Mouse (Mus musculus): ENCODE results near the gene Phf21b.

The Phf21b gene

DNA sequence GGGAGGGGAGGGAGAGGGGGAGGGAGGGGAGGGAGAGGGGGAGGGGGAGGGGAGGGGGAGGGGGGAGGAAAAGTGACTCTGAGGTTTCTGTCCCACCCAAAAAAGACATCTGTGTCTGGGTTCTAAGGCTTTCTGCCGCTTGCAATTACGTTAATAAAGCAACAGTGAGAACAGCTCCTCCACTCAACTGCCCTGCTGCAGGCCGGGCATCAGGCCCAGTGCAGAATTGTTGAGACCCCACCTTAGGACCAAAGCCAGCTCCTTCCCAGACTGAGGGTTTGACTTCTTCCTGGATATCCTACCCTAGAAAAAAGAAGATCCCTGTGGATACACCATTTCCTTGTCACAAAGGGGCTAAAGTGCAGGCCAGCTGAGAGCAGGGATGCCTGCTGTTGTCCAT is 9.6 kb downstream of the Phf21b start:
- no peak for DNase-seq (ENCODE audit: low spot score in 2 of 2)

GRCm38 (mm10) chr15:84844831-84845230 is 11.0 kb downstream of the Phf21b start:
- DNase-seq (ENCODE audit: low spot score in 2 of 2), result no peak

GRCm38 (mm10) chr15:84843034-84843433 is 12.8 kb downstream of the Phf21b start:
- DNase-seq (ENCODE audit: low spot score in 2 of 2), result no peak

DNA sequence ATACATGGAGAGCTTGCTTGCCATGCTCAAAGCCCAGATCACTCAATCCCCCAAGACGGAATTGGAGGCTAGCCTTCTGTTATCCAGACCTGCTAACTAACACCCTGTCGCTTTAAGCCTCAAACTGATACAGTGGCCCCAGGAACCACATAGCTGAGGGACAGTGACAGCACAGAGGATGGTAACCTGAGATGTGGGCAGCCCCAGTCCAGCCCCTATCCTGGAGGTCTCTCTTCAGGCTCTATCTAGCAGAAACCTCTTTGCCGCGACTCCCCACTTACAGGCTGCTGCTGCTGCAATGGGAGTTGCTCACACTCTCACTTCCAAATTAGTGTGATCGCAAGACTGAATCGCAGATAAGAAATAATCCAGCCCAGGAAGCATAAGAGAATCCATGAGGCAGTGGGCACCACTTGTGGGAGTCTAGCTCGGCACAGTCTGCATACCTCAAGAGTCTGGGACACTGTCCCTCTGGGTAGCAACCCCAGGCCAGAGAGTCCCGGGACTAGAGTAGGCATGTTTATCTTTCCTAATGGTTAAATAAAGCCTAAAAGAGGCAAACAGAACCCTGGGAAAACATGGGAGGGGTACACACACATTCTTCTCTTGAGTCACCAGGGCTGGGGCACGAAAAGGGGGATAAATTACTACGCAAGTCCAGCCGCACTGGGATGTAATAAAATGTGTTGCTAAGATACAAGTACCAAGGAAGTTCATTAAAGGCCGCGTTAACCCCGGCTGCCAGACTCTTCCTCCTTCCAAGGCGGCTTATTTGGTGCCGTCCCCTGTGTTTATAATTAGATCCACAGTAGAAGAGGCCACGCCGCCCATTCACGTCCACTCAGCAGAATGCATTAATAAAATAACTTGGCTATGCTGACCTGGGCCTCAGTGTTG is 13.7 kb downstream of the Phf21b start:
- DNase-seq (ENCODE audit: low spot score in 2 of 2), result no peak

- DNase-seq (ENCODE audit: low spot score in 2 of 2), result no peak
Observed at GRCm38 (mm10) chr15:84840560-84840959, 15.3 kb downstream of the Phf21b start.

GRCm38 (mm10) chr15:84839521-84839920 is 16.3 kb downstream of the Phf21b start:
- DNase-seq (ENCODE audit: low spot score in 2 of 2), result no peak

- no peak for DNase-seq (ENCODE audit: low spot score in 2 of 2)
Observed at GRCm38 (mm10) chr15:84837896-84838295, 18.0 kb downstream of the Phf21b start.

DNA sequence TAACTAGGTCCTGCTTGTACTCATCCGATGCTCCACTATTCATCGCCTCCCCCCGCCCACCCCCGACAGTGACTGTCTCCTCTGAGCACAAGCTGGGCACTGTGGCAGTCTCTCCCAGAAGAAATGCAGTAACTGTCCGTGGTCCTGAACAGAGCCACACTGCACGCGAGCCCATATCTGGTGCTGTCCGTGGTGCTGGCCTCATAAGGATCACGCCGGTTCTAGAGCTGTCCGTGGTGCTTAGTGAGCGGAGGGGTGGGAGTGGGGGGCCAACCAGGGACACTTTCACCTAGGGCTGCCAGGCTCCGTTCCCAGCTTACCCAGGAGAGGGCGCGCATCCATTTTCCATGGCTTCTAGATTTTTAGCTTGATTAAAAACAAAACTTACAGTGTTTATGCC is 26.4 kb downstream of the Phf21b start:
- DNase-seq (ENCODE audit: low spot score in 2 of 2), result peak; percentile 65

DNA sequence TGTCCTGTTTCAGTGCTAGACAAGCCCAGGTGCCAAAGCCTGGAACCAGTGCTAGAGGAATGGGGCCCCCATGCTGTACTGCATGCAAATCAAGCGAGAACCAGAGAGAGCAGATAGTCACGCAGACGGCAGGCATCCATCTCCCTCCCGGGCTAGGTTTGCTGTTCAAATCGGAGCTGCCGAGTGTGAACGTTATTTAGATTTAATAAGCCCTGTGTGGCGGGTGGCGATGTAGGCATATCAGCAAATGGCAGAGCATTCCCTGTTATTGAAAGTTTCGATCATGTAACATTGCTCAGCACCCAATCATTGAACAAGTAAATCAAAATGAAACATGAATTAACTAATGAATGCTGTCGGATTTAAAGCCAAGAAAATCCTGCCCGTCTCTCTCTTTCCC is 27.2 kb downstream of the Phf21b start:
- no peak for DNase-seq (ENCODE audit: low spot score in 2 of 2)

DNA sequence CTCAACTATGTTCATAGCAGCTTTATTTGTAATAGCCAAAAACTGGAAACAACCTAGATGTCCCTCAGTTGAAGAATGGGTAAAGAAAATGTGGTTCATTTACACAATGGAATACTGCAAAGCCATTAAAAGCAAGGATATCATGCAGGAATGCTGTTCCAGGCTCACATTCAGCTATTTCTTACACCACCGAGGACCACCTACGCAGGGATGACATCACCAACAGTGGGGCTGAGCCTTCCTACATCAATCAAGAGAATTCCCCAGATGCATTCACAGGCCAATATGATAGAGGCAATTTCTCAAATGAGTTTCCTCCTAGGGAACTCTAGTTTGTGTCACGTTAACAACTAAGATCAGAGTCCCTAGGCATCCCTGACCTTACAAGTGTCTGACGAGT is 32.8 kb downstream of the Phf21b start:
- DNase-seq (ENCODE audit: low spot score in 2 of 2), result no peak

DNA sequence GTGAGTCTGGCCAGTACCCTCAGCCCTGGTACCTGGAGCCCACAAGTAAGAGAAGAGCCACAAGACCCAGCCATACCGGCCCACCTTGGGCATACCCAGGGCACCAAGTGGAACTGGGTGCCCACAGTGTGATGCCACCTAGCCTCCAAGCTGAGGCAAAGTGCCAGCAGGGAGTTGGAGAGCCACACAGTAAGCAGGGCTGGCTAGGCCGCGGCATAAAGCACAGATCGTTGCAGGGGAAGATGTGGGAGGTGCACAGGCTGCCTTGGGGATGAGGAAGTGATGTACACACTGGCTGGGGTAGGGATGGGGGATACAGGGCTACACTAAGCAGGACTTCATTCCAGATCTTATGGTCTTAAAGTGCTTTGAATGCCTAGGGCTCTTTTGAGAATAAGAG is 35.0 kb downstream of the Phf21b start:
- DNase-seq (ENCODE audit: low spot score in 2 of 2), result no peak

GRCm38 (mm10) chr15:84818284-84818683 is 37.6 kb downstream of the Phf21b start:
- DNase-seq (ENCODE audit: low spot score in 2 of 2), result no peak

- DNase-seq (ENCODE audit: low spot score in 2 of 2), result no peak
Observed at GRCm38 (mm10) chr15:84817589-84817988, 38.3 kb downstream of the Phf21b start.

DNA sequence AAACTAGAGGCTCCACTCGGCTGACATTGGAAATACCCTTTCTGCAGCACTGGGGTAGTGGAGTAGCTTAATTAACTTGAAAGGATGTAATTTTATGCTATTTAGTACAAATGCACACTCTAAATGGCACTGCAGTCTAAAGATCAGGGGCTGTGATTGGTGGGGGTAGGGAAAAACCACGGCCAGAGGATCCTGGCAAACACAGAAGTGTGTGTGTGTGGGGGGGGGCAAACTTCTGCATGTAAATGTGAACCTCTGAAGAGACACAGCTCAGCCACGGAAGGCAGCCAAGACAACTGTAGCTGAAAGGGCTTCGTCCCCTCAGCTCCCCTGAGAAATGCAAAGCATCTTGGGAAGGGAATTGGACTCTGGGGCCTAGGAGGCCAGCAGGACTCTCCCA is 40.7 kb downstream of the Phf21b start:
- no peak for DNase-seq (ENCODE audit: low spot score in 2 of 2)

DNA sequence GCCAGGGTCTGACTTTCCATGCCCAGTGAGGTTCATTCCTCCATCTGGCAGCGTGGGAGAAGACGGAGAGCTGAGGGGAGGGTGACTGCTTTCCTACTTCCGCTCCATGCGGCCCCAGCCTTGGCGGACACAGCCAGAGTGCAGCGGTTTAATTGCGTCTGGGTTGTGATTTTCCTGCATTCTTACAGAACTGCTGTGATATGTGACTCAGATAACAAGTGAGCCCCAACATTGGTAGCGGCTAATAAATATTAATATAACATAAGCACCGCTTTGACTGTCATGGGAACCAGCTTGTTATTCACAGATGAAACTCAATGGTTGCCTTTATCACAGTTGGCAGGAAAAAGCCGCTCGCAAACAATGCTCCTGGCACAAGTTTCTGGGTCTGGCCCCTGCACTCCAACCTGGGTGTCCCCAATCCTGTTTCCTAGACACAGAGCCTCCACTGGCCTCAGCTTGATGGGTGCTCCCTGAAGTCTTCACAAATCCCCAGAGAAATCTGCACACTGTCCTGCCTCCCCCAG is 43.0 kb downstream of the Phf21b start:
- no peak for DNase-seq (ENCODE audit: low spot score in 2 of 2)

DNA sequence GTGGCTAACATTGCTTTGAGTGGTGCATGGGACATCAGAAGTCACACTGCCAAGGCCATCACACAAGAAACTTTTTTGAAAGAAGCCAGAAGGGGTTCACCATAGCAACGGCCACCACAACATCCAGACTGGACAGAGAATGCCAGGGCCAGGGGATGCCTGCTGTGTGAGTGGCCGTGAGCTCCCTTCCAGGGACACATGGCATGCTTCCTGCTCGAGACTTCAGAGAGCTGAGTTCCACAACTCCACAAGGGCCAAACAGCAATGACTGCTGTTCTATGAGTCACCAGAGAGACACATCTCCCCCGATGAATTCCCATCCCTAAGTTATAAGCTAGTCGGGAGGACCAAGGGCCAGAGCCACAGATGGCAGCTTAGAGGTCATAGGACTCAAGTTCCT is 44.7 kb downstream of the Phf21b start:
- no peak for DNase-seq (ENCODE audit: low spot score in 2 of 2)

- no peak for DNase-seq (ENCODE audit: low spot score in 2 of 2)
Observed at GRCm38 (mm10) chr15:84809275-84809952, 46.4 kb downstream of the Phf21b start.

DNA sequence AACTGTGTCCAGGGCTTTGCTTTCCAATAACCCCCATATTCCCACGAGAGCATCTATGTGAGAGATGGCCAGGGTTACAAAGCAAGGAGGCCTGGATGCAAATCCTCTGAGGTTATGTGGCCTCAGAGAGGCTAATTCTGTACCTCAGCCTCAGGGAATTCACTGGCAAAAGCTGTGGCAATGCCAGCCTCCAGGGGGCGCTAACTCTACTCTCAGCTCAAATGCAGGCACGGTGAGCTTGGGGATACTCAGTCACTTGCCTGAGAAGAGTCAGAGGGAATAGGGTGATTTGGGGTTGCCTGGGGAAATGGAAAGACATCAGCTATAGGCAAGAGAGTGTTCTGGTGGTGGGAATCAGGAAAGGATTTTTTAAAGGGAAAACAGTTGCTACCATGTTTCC is 52.2 kb downstream of the Phf21b start:
- DNase-seq (ENCODE audit: low spot score in 2 of 2), result peak; percentile 48 to 54

GRCm38 (mm10) chr15:84800132-84800531 is 55.7 kb downstream of the Phf21b start:
- DNase-seq (ENCODE audit: low spot score in 2 of 2), result no peak

- DNase-seq (ENCODE audit: low spot score in 2 of 2), result no peak
Observed at GRCm38 (mm10) chr15:84793649-84794048, 62.2 kb downstream of the Phf21b start.

- no peak for DNase-seq (ENCODE audit: low spot score in 2 of 2)
Observed at GRCm38 (mm10) chr15:84787161-84787560, 68.7 kb downstream of the Phf21b start.

DNA sequence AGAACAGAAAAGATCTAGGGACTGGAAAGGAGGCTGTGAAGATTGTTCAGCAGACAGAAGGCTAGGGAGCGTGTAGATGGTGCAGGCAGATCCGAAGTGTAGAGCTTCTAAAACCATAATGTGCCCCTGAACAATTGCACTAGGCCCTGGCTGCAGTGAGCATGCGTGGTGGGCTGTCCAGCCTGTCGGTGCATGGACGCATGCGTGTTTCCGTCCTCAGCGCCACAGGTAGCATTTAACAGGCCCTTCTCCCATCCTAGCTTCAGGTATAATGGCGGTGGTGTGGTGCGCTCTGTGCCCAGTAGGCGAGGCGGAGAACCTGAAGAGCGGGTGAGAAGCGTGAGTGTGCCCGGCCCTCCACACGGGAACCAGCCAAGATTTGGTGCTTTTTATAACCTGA is 71.0 kb downstream of the Phf21b start:
- DNase-seq (ENCODE audit: low spot score in 2 of 2), result no peak

DNA sequence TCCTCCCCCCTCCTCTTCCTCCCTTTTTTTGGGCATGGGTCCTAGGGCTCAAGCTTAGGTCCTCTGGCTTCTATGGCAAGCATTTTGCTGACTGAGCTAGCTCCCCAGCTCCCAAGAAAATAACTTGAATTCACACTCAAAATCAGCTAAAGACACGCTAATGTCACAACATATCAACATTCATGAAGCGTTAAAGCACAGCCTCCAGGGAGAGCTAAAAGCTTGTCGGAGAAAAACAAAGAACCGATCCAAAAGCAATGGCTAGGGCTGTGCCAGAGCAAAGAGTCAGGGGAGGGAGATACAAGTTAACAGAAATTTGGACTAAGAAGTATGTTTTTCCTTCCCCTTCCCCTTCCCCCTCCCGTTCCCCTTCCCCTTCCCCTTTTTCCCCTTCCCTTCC is 77.3 kb downstream of the Phf21b start:
- no peak for DNase-seq (ENCODE audit: low spot score in 2 of 2)
